Mouse (Mus musculus) stomach, postnatal 0 days (tissue): ENCODE measurements at regions not wholly inside any gene's neighbourhood (a gene's known extent, or its start where the extent isn't known, plus 50 kb on each side); places are given as distances from the start of the nearest gene placed in this dataset.

Experiments used
- ATAC-seq: fragments of 200-750 bp; cut with Nextera tagmentation; 2 replicates; pipeline ENCODE4 v1.8.0; 2017; ENCODE audit not compliant: low FRiP score, low TSS enrichment
- DNase-seq: peaks from one replicate; pipeline ENCODE4 v3.0.0-alpha.2; 2016; ENCODE audit warnings: low spot score
- H3K27ac ChIP-seq: fragments of 300-500 bp; sonication (generic); replicated peaks from 2 replicates; pipeline ENCODE4 v1.5.1; 2014; ENCODE audit warnings: mild to moderate bottlenecking, control low read depth
- H3K27me3 ChIP-seq: fragments of 300-500 bp; sonication (generic); 2 replicates; pipeline ENCODE4 v1.6.1; 2014; ENCODE audit warnings: low read length; ENCODE audit not compliant: control insufficient read depth, insufficient read depth
- H3K36me3 ChIP-seq: fragments of 300-500 bp; sonication (generic); 2 replicates; pipeline ENCODE4 v1.6.1; 2014; ENCODE audit warnings: low read length, mixed read lengths; ENCODE audit not compliant: control insufficient read depth, insufficient read depth
- H3K4me1 ChIP-seq: fragments of 300-500 bp; sonication (generic); replicated peaks from 2 replicates; pipeline ENCODE4 v1.6.1; 2014; ENCODE audit warnings: antibody characterized with exemption; ENCODE audit not compliant: control insufficient read depth, insufficient read depth
- H3K4me2 ChIP-seq: fragments of 300-500 bp; sonication (generic); replicated peaks from 2 replicates; pipeline ENCODE4 v1.6.1; 2014; ENCODE audit warnings: low read depth, mild to moderate bottlenecking, control low read depth, moderate library complexity
- H3K4me3 ChIP-seq: fragments of 300-500 bp; sonication (generic); 2 replicates; pipeline ENCODE4 v1.5.1; 2014; ENCODE audit warnings: low read depth, low read length, control low read depth
- H3K9ac ChIP-seq: fragments of 300-500 bp; sonication (generic); 2 replicates; pipeline ENCODE4 v1.6.1; 2014; ENCODE audit warnings: mild to moderate bottlenecking, low read length, control low read depth, mixed read lengths
- H3K9me3 ChIP-seq: fragments of 300-500 bp; sonication (generic); 2 replicates; pipeline ENCODE4 v1.6.1; 2016; ENCODE audit warnings: low read length; ENCODE audit not compliant: control insufficient read depth
- CTCF ChIP-seq: IDR thresholded peaks from 2 replicates; pipeline ENCODE4 v1.5.1; 2016; ENCODE audit warnings: antibody characterized with exemption, low read depth, mild to moderate bottlenecking, moderate library complexity
- EP300 ChIP-seq: optimal IDR thresholded peaks from 2 replicates; pipeline ENCODE3; 2016; ENCODE audit warnings: antibody characterized with exemption
- WGBS: fragments of 180-500 bp; shearing (Covaris S2); extraction: QIAGEN DNeasy Blood & Tissue Kit; methylation state at CpG from one replicate; pipeline ENCODE4 v1.1.7; 2014; 5-methylcytosine and 5-hydroxymethylcytosine counted together

GRCm38 (mm10) chr8:78154873-78155272, 58.2 kb upstream of the Ttc29 start:
- H3K4me2 ChIP-seq = no peak overlapping the region
- no peak for ATAC-seq
- 38% methylated on average over 8 of the region's 8 CpGs for WGBS
- no peaks in the 10 kb centered on the region for H3K36me3 ChIP-seq
- H3K9ac ChIP-seq = no peak overlapping the region
- no peak for DNase-seq
- no peaks in the 10 kb centered on the region for H3K4me1 ChIP-seq
- H3K27ac ChIP-seq = no peak overlapping the region
- H3K9me3 ChIP-seq = no peaks in the 10 kb centered on the region
- TF ChIP-seq CTCF (no peak), EP300 (no peak)
- no peak overlapping the region for H3K4me3 ChIP-seq
- H3K27me3 ChIP-seq = no peaks in the 10 kb centered on the region

GRCm38 (mm10) chr8:78162046-78162445, 51.1 kb upstream of the Ttc29 start:
- ATAC-seq (no peak), DNase-seq (no peak)
- TF ChIP-seq EP300 = no peak
- no peak for TF ChIP-seq CTCF
- Histone ChIP-seq H3K4me3 (no peak overlapping the region), H3K9me3 (no peaks in the 10 kb centered on the region), H3K36me3 (no peaks in the 10 kb centered on the region), H3K27ac (no peak overlapping the region), H3K27me3 (no peaks in the 10 kb centered on the region), H3K4me1 (no peaks in the 10 kb centered on the region), H3K9ac (no peak overlapping the region), H3K4me2 (no peak overlapping the region)
- 33% methylated on average over 1 of the region's 1 CpGs for WGBS

GRCm38 (mm10) chr8:78162763-78163508, 50.2 kb upstream of the Ttc29 start:
- DNase-seq (no peak), ATAC-seq (no peak)
- 82% methylated on average over 5 of the region's 5 CpGs for WGBS
- Histone ChIP-seq H3K36me3 (no peaks in the 10 kb centered on the region), H3K9ac (no peak overlapping the region), H3K4me1 (no peaks in the 10 kb centered on the region), H3K27ac (no peak overlapping the region), H3K9me3 (no peaks in the 10 kb centered on the region), H3K4me3 (no peak overlapping the region), H3K4me2 (no peak overlapping the region), H3K27me3 (no peaks in the 10 kb centered on the region)
- TF ChIP-seq CTCF (no peak), EP300 (no peak)
